Mouse (Mus musculus): ENCODE measurements around the gene Gm10639.
"Not testable (repeated sequence)": the region's sequence is repeated elsewhere in the genome, so short reads cannot be mapped to it uniquely, and the experiment has no call there.

Gene Gm10639

GRCm38 (mm10) chr9:78348206-78349004, 58.7 kb downstream of the Gm10639 start:
- not testable (repeated sequence) for DNase-seq

GRCm38 (mm10) chr9:78349141-78349540, 59.4 kb downstream of the Gm10639 start:
- DNase-seq = not testable (repeated sequence)

GRCm38 (mm10) chr9:78350007-78350406, 60.3 kb downstream of the Gm10639 start:
- not testable (repeated sequence) for DNase-seq

GRCm38 (mm10) chr9:78351504-78352220, 61.9 kb downstream of the Gm10639 start:
- DNase-seq = no peak

All from spleen, adult 18-20 months (tissue).